Mouse (Mus musculus) inflammation-experienced regulatory T-cells, adult 6 months (primary cell): Measurements from ENCODE around the gene Commd1. TPM values are rescaled to one million over a fixed set of nuclear protein-coding genes. Genes with fewer than 3 reads are reported as not detected.

Experiments used
- ATAC-seq: one replicate; pipeline ENCODE4 v1.8.0; 2017
- polyA plus RNA-seq, 3 experiments: library from polyadenylated mRNA; unstranded; fragments of 100-300 nt; shearing (Covaris generic); gene quantifications; one replicate each; pipeline ENCODE4 v1.2.1; 2017

Commd1 gene
- polyA plus RNA-seq, 3 experiments from 2014 or later, result 72.3 to 139 (median 76.1) TPM

DNA sequence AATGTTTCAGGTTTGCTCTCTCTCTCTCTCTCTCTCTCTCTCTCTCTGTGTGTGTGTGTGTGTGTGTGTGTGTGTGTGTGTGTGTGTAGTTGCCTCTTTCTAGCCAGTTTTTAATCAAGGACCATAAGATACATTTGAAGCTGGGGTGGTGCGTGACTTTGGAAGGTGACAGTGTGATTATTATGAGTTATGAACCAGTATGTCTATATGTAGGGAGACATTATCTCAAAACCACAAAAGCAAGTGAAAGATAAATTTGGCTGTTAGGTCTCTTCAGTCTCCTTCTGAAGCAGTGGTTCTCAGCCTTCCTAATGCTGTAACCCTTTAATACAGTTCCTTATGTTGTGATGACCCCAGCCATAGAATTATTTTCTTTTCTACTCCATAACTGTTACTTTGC lies 96.8 kb downstream of the Commd1 start:
- no peak for ATAC-seq

DNA sequence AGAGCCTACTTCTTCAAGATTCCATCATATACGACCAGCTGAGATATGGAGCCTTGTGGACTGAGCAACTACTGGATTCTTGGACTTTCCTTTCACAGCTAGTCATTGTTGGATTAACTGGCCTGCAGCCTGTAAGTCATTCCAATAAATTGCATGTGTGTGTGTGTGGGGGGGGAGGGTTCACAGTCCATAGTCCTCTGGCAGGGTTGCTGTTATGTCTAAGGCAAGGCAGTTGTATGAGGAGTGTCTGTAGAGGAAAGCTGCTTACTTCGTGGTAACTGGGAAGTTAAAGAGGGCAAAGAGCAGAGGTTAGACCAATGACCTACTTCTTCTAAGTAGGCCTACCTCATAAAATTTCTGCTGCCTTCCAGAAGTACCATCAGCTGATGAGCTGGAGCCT lies 98.5 kb downstream of the Commd1 start:
- no peak for ATAC-seq

DNA sequence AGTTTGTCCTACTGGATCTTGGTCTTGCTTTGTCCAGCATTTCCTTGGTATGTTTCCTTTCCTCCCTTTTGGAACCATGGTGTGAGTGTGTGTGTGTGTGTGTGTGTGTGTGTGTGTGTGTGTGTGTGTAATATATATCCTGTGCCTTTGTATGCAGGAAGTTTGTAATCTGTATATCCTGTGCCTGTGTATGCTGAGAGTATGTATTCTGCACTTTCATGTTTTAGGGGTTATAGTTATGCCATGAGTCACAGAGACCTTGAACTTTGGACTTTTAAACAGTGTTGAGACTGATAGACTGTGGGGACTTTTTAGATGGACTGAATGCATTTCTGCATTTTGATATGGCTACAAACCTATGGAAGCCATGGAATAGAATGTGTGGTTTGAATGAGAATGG lies 99.3 kb downstream of the Commd1 start:
- peak; percentile 25 for ATAC-seq

DNA sequence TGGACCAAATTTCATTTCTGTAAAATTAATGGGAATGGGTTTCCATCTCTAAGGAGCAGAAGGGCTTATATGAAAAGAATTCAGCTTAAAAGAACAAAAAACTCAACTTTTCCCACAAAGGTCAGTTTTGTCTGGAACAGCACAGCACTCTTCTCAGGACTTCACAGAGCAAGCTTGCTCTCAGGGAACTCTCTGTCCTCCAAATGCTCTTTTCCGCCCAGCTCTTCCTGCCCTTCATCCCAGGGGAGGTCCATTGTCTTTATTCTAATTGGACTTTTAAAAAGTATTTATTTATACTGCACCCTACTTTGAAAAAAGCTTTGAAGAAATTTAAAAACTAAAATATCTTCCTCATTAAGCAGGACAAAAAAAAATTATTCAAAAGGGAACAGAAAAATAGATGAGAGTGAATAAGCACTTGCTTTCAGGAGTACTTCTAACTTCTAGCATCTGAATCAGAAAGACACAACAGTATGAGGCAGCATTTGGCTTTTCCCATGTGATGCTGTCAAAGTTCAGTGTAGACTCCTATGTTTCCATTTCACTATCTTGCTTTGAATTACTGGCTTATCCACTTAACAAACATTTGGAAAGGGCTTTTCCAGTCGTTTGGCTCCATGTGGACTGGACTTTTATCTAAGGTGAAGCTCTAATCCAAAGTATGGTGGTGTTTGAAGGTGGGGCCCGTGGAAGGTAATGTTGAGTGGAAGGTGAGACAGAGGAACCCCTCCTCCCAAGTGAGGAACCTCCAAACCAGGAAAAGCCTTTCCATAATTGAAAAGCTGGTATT lies 101.6 kb downstream of the Commd1 start:
- no peak for ATAC-seq

DNA sequence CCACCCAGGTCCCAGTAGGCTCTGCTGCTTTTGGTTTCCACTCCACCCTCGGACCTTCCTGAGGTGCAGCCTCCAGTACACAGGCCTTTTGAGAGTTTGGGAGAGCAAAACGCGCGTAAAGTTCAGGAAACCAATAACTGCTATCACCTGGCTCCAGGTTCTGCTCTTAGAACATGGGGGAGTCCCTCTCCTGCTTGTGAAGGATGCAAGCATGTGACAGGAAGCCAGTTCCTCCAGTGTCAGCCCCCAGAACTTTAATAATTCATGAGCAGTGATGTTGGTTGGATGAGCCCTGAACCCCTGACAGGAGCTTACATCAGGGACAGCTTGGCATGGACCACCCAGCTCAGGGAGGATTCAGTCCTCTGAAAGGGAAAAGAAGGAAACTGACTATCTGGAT lies 102.5 kb downstream of the Commd1 start:
- ATAC-seq, result peak; percentile 67

DNA sequence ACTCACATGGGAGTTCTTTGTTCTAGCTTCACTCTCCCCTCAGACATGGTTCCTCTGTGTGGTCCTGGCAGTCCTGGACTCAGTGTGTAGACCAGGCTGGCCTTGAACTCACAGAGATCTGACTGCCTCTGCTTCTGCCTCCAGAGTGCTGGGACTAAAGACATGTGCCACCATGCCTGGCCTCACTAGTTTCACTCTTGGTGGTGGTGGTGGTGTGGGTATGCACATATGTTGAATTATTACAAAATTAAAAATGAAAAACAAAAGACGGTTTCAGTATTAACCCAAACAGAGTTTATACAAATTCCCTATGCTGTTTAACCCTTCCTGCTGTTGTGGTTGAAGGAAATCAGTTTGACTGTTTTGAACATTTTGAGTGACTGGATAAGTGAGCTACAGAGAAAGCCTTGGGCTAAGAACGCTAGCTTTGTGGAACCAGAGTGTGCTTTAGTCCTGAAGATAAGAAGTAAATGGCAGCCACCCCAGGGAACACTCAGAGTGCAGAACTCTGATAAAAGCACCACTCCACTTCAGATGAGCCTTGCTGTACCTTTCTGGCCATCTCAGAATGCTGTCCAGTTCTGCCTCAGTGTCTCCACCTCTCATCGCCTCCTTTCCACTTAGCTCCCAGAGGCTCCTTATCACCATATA lies 105.4 kb downstream of the Commd1 start:
- ATAC-seq, result no peak

DNA sequence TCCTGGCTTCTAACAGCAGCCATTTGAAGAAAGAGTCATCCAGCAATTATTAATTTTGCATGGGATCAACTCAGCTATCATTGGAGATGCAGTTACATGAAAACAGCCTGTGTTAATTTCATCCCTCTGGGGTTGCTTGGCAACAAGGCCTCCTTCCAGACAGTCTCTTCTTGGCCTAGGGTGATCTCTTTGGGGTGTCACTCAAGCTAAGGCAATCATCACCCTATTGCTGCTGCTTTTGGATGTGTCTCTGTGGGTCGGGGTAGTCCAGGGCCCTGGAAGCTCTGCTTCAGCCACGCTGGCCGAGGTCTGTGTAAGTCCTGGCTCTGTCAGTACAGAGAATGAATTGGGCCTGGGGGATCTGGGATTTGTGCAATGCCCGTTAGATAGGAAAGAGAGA lies 106.9 kb downstream of the Commd1 start:
- no peak for ATAC-seq

DNA sequence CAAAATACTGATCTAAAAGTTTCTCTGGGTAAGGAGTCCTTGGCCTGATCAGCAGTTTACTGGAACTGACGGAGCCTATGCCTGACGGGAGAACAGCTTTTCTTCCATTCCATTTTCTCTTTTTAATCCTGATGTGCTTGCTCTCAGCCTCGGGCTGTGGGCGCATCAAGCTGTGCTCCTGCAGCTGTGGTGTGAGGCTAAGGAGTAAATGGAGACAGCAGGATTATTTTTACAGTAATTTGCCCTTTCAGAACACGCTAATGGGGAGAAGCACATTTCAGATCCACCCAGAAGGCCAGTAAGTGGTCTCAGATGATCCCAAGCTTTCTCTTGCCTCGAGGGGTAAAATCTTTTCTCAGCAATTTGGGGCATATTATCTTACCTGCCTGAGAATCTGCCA lies 107.4 kb downstream of the Commd1 start:
- no peak for ATAC-seq

DNA sequence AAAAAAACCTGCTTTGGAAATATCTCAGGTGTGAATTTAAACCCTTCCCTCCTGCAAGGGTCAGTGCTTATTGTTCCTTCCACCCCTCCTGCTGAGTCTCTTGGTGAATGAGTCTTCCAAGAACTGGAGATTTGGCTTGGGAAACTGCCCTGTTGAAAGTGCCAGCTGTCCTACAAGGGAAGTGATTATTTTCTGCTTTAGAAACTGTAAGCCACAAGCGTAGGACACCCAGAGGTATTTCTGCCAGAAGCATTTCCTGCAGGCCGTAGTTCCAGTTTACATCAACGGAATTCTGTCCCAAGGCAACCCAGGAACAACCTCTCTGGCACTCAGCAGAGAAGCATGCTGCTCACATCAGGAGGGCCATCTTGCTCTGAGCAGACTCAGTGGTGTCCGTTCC lies 108.8 kb downstream of the Commd1 start:
- no peak for ATAC-seq

DNA sequence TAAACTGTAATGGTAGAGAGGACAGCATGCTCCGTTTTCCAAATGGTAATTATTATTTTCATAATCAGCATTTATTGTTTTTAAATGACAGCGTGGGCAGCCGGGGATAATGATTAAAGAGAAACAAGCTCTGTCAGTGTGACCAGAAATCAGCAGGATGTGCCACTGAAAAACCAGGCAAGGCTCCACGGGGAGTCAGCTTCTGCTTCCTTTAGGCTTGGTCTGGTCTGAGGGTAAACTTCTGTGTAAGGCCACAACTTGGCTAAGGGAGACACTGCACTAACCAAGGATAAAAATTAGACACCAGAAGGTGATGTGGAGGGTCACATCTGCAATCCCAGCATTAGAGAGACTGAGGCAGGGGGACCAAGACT lies 109.9 kb downstream of the Commd1 start:
- peak; percentile 49 for ATAC-seq

DNA sequence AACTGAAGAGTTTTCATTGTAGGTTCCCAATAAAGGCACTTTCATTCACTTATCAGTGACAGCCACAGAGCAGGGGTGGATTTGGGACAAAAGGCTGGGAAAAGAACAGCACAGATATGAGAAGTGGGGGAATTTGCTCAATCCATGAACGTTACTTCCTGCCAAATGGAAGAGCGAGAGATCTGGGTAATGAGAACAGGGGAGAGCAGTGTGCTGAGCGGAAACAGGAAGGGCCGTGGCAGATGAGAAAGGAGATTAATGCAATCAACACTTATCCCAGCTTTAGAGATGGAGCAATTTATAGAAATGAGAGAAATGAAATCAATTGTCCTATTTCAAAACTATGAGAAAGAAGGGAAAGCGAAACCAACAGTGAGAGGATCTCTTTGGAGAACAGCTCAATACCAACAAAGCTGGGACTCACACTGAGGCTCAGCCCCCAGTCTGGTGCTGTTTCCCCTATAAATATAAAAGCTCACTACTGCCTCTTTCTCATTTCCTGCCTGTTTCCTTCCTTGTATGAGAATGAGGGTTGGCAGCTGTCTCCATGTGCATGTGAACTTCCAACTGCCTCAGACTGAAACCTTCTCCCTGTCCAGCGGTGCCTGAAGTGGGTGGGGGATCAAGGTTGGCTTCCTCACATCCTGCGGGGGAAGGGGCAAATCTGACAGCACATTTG lies 110.4 kb downstream of the Commd1 start:
- peak; percentile 82 for ATAC-seq

DNA sequence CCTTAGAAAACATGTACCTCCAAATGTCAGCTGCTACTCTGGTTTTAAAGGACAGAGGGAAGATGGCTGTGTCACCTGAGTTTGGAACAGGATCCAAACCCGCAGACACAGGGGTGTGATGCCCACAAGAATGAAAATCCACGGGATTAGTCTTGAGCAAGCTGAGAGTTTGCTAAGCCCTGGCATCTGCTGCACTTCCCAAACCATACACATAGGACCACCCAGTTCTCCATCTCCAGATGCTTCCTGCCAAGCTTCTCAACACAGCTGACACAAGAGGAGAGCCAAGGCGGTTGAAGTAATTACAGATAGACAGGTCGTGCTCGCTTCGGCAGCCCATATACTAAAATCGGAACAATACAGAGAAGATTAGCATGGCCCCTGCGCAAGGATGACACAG lies 113.6 kb downstream of the Commd1 start:
- no peak for ATAC-seq

DNA sequence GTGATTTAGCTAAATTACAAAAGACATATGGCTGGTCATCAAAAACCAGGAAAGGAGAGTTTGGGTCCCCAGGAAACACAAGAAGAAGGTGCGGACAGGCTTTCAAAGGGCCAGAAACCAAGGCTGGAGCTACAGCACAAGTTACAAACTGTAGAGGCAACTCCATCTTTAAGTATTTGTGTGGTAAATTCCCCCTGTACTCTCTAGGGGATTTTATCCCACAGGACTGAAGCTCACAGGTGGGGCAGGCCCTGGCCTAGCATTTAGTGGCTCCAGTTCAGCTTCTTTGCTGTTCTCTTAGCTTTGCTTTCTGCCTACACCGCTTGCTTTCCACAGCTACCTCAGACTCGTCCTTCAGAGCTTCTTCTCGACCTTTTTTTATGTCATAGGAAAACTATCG lies 114.5 kb downstream of the Commd1 start:
- no peak for ATAC-seq

DNA sequence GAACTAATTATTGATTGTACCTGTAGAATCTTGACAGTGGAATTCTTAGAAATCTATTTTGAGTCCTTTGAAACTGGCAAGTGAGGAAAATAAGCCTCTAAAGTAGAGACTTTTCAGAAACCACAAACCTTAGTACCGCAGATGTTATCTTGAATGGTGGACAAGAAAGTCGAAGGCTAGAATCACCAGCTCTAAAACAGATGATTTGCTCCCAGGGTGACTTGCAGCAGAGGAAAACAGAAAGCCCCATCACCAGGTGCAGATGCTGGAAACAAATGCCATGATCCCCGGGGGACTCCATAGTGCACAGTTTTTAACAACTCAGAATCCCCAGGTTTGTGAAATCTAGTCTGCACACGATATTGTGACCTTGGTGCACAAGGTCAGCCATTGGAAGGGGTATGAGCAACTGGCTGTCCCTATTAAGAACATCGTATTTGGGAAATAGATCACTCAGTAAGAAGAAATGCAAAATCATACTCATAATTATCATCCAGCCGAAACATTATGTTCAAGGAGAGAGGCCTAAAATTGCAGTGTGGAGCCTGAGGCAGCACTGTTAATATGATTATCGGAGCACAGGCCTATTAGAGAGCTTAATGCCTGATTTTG lies 116.4 kb downstream of the Commd1 start:
- peak; percentile 38 for ATAC-seq

DNA sequence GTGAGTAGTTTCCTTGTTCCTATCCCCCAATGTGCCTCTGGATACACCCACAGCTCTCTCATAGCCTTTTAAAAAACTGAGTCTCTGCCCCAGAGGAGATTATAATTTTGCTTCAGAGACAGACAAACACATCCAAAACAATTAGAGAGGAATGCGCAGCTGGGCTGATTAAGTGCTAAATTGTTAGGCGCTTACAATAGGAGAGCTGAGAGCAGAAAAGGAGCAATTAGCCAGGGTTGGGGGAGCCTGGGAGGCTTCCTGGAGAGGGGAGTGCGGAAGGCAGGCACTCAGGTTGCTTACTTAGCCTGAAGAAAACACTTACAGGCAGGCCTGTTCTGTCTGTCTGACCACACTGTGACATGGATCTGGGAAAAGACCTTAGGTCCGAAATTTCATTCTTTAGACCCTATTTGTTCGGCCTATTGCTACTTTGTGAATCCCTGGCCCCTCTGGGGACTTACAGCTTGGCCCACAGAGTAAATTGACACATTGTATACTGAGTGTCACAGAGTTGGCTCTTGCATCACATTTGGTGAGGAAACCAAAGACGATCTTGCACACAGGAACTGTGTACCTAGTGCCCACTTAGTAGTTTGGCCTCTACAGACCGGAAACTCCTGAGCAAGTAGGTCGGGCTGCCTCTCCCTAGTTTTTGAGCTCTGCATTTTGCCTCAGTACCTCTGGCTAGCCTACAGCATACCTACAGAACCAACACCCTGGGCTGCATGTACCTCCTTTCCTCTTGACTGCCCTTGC lies 117.7 kb downstream of the Commd1 start:
- no peak for ATAC-seq

DNA sequence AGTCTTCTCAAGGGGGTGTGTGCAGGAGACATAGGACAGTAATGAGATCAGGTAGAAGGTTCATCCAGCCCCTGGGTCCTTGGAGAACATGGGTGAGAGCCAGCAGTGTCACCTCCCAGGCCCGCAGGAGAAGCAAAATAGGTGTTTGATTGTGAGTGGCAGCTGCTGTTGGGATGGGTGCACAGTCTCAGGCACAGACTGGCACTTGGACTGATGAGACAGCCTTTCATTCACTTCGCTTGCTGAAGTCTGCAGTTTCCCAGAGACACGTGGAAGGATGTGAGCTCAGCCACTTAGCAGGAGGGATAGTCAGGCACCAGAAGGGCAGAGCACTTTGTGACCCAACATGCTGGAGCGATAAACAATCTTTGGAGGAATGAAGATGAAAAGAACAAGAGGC lies 118.6 kb downstream of the Commd1 start:
- ATAC-seq, result no peak

DNA sequence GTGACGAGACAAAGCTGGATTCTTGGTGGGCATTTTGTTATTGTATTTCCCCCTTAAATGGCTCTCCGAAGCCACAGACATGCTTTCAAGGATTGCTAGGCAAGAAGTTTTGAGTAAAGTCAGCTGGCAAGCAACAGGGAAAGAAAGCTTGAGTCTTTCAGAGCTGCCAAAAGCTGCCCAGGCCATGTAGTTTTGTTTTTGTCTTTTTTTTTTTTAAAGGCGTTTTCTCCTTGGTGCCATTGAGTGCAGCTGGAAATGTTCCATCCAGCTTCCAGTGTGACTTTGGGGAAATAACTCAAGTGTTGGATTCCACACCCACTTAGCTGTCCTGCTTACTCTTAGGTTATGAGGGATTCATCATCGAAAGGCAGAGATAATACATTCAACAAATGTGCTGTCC lies 120.9 kb downstream of the Commd1 start:
- no peak for ATAC-seq

DNA sequence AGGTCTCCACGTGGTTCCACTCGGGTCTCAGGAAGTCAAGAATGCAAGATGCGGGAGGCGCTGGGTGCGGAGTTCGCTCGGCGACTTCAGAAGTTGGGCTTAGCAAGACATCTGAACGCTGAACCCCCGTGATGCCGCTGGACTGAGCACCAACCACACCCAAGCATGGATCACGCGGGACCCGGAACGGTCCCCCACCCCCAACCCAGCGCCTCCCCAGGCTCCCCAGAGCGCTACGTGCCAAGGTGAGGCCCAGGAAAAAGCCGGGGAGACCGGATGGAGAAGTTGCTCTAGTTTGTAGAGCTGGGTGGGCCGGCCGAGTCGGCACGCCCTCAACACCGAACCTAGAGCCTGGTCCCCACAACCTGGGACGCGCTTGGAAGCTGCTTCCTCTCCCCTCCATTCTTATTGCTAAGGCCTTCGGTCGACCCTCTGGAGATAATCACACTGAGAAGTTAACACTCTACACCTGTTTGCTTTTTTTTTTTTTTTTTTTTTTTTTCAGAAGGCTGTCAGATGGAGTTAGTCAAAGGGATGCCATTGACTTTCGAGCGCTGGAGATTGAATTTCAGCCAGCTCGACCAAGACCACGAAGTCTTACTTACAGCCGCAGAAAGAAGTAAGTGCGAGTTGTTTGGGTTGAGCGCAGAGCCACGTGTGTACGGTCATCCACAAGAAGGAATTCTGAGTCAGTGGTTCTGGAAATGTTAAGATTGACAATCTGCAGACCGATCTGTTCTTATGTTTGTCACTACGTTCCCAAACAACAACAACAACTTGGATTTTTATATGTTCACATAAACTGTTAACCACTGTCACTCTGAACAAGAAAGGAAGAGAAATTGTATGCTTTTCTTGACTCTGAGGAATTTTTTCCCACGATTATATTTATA lies 121.6 kb downstream of the Commd1 start, which contains the start of gene B3gnt2:
TSS of gene B3gnt2 (minus strand) at position 627 of the 893 bp plus-strand sequence.
- ATAC-seq, result peak; percentile 43

DNA sequence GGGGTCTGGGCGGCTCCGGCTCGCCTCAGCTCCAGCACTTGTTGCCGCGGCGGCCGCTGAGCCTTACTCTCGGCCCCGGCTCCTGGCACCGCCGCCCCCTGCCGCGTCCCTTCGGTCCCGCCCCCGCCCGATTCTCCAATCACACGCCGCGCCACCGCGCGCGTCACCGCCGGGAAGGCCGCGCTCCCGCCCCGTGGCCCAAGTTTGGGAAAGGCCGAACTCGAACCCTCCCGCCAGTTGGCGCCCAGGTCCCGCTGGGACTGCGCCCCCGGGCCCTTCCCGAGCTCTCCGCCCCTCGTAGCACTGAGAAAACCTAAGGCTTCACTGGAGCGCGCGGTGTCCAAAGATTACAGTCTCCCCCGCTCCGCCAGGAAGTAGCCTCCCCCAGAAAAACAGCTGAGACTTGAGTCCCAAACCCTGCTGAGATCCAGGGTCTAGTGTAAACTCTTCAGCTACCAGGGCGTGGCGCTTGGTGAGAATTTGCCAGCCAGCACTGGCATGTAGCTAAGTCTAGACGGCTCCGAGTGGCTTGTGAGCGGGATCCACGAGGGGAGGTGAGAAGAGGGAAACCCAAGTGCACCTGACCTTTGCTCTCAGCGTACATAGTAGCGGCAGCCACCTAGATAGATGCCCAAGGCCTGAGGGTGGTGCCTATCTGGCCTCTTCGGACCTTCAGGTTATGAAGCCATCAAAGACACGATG lies 122.4 kb downstream of the Commd1 start:
- ATAC-seq, result peak; percentile 66

DNA sequence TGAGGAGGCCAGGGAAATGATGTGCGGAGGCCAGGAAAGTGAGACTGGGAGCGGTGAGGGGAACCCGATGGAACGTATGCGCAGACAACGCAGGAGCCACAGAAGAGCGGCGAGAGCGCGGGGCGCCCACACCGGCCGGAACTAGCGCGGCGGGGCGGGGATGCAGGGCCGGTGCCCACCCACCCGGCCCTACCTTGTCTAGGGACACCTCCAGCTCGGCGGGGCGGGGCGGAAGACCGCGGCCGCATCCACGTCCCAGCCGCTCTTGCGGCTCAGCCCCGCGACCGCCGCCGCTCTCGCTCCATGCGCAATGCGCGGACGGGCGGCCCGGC lies 122.9 kb downstream of the Commd1 start:
- ATAC-seq, result peak; percentile 4
